Mouse (Mus musculus) liver, embryonic 14.5 days (tissue): ENCODE measurements around the gene Med18. TPM values are rescaled to one million over a fixed set of nuclear protein-coding genes. Genes with fewer than 3 reads are reported as not detected.

ENCODE experiments used
- ATAC-seq: fragments of 200-750 bp; cut with Nextera tagmentation; 2 replicates; pipeline ENCODE4 v1.8.0; 2017; ENCODE audit warnings: moderate number of reproducible peaks, mild to moderate bottlenecking, moderate library complexity; ENCODE audit not compliant: insufficient read depth
- DNase-seq, 3 experiments: peaks; one replicate each; pipeline ENCODE4 v3.0.0-alpha.2; 2012 to 2013; ENCODE audit warnings: low read depth in 3 of 3, low spot score in 3 of 3
- H3K27ac ChIP-seq: fragments of 300-500 bp; sonication (generic); 2 replicates; pipeline ENCODE4 v1.5.1; 2014; ENCODE audit warnings: moderate library complexity, mild to moderate bottlenecking, control low read depth, inconsistent platforms
- H3K27me3 ChIP-seq: fragments of 300-500 bp; sonication (generic); 2 replicates; pipeline ENCODE4 v1.6.1; 2014; ENCODE audit warnings: mild to moderate bottlenecking, low read length, moderate library complexity; ENCODE audit not compliant: control insufficient read depth, insufficient read depth
- H3K36me3 ChIP-seq: fragments of 300-500 bp; sonication (generic); replicated peaks from 2 replicates; pipeline ENCODE4 v1.6.1; 2014; ENCODE audit warnings: low read depth; ENCODE audit not compliant: control insufficient read depth, insufficient read depth
- H3K4me1 ChIP-seq, 2 experiments: fragments of 200-500 bp in 1 of 2; fragments of 300-500 bp in 1 of 2; sonication (generic) in 1 of 2; replicated peaks; 2 replicates each; pipeline ENCODE4 v1.6.1; 2012 to 2014; ENCODE audit warnings: antibody characterized with exemption in 1 of 2, inconsistent platforms in 1 of 2, low read length in 1 of 2; ENCODE audit not compliant: control insufficient read depth in 2 of 2, insufficient read depth in 2 of 2
- H3K4me2 ChIP-seq: fragments of 300-500 bp; sonication (generic); 2 replicates; pipeline ENCODE4 v1.6.1; 2014; ENCODE audit warnings: low read depth, mild to moderate bottlenecking, control low read depth, moderate library complexity
- H3K4me3 ChIP-seq, 2 experiments: fragments of 200-500 bp in 1 of 2; fragments of 300-500 bp in 1 of 2; sonication (generic) in 1 of 2; 2 replicates each; pipeline ENCODE4 v1.5.1; 2012 to 2014; ENCODE audit warnings: low read depth in 2 of 2, low read length in 2 of 2, mild to moderate bottlenecking in 2 of 2, control low read depth in 1 of 2, inconsistent platforms in 1 of 2, moderate library complexity in 1 of 2; ENCODE audit not compliant: insufficient read depth in 1 of 2
- H3K9ac ChIP-seq: fragments of 300-500 bp; sonication (generic); replicated peaks from 2 replicates; pipeline ENCODE4 v1.6.1; 2014; ENCODE audit warnings: mild to moderate bottlenecking, control low read depth, moderate library complexity
- H3K9me3 ChIP-seq: fragments of 300-500 bp; sonication (generic); 2 replicates; pipeline ENCODE4 v1.6.1; 2016; ENCODE audit warnings: low read length, mixed read lengths; ENCODE audit not compliant: control insufficient read depth
- CTCF ChIP-seq: IDR thresholded peaks from 2 replicates; pipeline ENCODE4 v1.5.1; 2016; ENCODE audit warnings: antibody characterized with exemption, low read depth, control low read depth
- EP300 ChIP-seq: IDR thresholded peaks from 2 replicates; pipeline ENCODE4 v1.6.1; 2016; ENCODE audit warnings: antibody characterized with exemption, low read depth
- WGBS: fragments of 180-500 bp; shearing (Covaris S2); extraction: QIAGEN DNeasy Blood & Tissue Kit; methylation state at CpG from one replicate; pipeline ENCODE4 v1.1.7; 2014; ENCODE audit not compliant: insufficient replicate concordance; 5-methylcytosine and 5-hydroxymethylcytosine counted together
- polyA plus RNA-seq, 2 experiments: library from polyadenylated mRNA; depleted of rRNA in 1 of 2; stranded (reverse) in 1 of 2; unstranded in 1 of 2; fragments of >200 nt; fragmentation: Nextera tagmentation in 1 of 2; extraction: Ambion mirVana in 1 of 2; gene quantifications; 2 replicates each; pipeline versions ENCODE4 v1.2.1 to v1.2.3; 2012 to 2014

Gene Med18
- polyA plus RNA-seq, 2 experiments: 3.4 to 4.3 TPM

DNA sequence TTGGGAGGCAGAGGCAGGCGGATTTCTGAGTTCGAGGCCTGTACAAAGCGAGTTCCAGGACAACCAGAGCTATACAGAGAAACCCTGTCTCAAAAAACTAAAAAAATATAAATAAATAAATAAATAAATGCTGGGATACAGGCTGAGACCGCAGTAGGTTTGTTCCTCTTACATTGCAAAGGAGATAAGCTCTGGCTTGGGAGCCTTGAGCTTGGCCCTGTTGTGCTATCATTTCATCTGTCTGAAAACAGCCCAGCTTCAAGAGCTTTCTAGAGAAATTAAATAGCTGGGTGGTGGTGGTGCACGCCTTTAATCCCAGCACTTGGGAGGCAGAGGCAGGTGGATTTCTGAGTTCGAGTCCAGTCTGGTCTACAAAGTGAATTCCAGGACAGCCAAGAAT, 37.9 kb upstream of the Med18 start:
- H3K4me2 ChIP-seq: no peak overlapping the region
- H3K36me3 ChIP-seq: peaks cover 3% of the 10 kb centered on the region
- 60% methylated on average over 6 of the region's 6 CpGs for WGBS
- DNase-seq: no peak
- H3K4me1 ChIP-seq: peaks cover 19 to 28% of the 10 kb centered on the region in 2 experiments
- H3K4me3 ChIP-seq: no peak overlapping the region
- H3K27ac ChIP-seq: no peak overlapping the region
- H3K9me3 ChIP-seq: no peaks in the 10 kb centered on the region
- ATAC-seq: no peak
- TF ChIP-seq CTCF (no peak), EP300 (no peak)
- H3K9ac ChIP-seq: no peak overlapping the region
- no peaks in the 10 kb centered on the region for H3K27me3 ChIP-seq

DNA sequence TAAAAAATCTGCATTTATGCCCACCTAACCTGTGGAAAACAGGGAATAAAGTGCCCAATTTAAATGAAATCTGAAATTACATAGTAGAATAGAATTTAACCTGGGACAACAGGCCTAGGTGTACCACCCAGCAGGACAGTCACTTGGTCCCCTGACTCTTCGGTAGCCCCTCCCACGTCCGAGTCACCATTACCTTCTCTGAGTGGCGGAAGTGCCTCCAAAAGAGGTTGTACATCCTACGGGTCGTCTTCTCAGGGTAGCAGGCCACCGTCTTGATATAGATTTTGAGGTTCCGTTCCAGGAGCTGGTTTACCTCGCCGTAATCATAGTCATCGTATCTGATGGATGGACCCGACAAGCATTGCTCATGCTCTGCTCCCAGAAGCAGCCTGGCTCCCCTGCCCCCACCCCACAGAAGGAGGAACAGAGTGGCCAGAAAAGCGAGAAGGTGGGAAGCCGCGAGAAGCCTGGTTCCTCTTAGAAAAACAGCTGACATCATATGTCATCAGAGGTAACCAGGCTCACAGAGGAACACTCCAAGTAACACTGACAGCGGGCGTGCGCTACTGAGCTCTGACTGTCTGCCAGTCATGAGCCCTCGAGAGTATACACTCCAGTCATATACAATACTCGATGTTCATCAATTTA, 30.7 kb upstream of the Med18 start:
- TF ChIP-seq CTCF: no peak
- TF ChIP-seq EP300: no peak
- no peak overlapping the region for H3K27ac ChIP-seq
- no peaks in the 10 kb centered on the region for H3K9me3 ChIP-seq
- H3K4me1 ChIP-seq: peaks cover 0 to 8% of the 10 kb centered on the region in 2 experiments; a peak in 2 of 4 replicates
- DNase-seq (no peak), ATAC-seq (0 out of 2 replicates have a peak, but pooled peaks have one; percentile 16)
- no peak overlapping the region for H3K9ac ChIP-seq
- H3K36me3 ChIP-seq: peaks cover 17% of the 10 kb centered on the region
- no peak overlapping the region for H3K4me2 ChIP-seq
- no peak overlapping the region for H3K4me3 ChIP-seq
- H3K27me3 ChIP-seq: no peaks in the 10 kb centered on the region
- WGBS: 52% methylated on average over 20 of the region's 20 CpGs

GRCm38 (mm10) chr4:132492178-132493060, 28.7 kb upstream of the Med18 start:
- ATAC-seq (no peak), DNase-seq (no peak)
- Histone ChIP-seq H3K9ac (no peak overlapping the region), H3K27ac (no peak overlapping the region), H3K4me1 (peaks cover 0 to 10% of the 10 kb centered on the region in 2 experiments; a peak in 2 of 4 replicates), H3K4me3 (no peak overlapping the region), H3K36me3 (peaks cover 17% of the 10 kb centered on the region), H3K4me2 (no peak overlapping the region), H3K9me3 (no peaks in the 10 kb centered on the region), H3K27me3 (no peaks in the 10 kb centered on the region)
- WGBS: 69% methylated on average over 10 of the region's 10 CpGs
- no peak for TF ChIP-seq CTCF
- no peak for TF ChIP-seq EP300

DNA sequence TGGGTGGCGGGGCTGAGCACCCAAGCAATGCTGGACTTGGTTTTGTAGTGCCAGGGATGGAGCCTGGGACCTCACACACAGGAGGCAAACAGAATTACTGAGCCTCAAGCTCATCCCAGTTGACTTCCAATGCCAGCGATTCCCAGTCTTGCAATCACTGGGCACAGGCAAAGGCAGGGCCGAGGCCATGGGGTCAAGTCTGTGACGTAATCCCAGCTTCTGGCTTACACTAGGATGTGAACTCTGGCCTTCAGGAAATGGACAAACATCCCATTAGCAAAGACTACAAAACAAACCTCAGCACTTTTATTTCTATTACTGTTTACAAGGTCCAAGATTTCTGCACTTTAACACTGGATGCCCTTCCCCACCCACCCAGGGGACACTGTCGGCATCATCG, 28.0 kb upstream of the Med18 start:
- Histone ChIP-seq H3K36me3 (peaks cover 14% of the 10 kb centered on the region), H3K9me3 (no peaks in the 10 kb centered on the region), H3K9ac (no peak overlapping the region), H3K4me1 (peaks cover 0 to 10% of the 10 kb centered on the region in 2 experiments; a peak in 2 of 4 replicates), H3K4me3 (no peak overlapping the region), H3K4me2 (no peak overlapping the region), H3K27ac (no peak overlapping the region), H3K27me3 (no peaks in the 10 kb centered on the region)
- TF ChIP-seq EP300 (no peak), CTCF (no peak)
- ATAC-seq: peak; percentile 47
- no peak for DNase-seq
- 64% methylated on average over 6 of the region's 6 CpGs for WGBS

DNA sequence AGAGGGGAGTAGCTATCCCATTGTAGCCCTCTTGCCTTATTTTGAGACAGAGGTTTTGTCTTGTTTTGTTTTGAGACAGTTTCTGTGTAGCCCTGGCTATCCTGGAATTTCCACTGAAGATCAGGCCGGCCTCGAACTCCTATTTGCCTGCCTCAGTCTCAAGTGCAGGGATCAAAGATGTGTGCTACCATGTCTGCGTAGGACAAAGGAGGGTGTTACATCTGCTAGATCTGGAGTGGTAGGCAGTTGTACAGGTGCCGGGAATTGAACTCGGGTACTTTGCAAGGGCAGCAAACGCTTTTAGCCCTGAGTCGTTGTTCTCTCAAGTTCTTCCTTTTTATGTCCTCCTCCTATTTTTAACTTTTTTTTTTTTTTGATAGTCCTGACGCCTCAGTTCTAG, 27.3 kb upstream of the Med18 start:
- TF ChIP-seq CTCF (no peak), EP300 (no peak)
- H3K4me3 ChIP-seq: no peak overlapping the region
- DNase-seq (no peak), ATAC-seq (no peak)
- no peak overlapping the region for H3K9ac ChIP-seq
- H3K4me1 ChIP-seq: peaks cover 0 to 10% of the 10 kb centered on the region in 2 experiments; a peak in 2 of 4 replicates
- H3K9me3 ChIP-seq: no peaks in the 10 kb centered on the region
- H3K4me2 ChIP-seq: no peak overlapping the region
- H3K27me3 ChIP-seq: no peaks in the 10 kb centered on the region
- H3K27ac ChIP-seq: no peak overlapping the region
- H3K36me3 ChIP-seq: peaks cover 10% of the 10 kb centered on the region
- WGBS: 74% methylated on average over 8 of the region's 8 CpGs
